Mouse (Mus musculus): Measurements from ENCODE around the gene Lst1.

Gene Lst1

DNA sequence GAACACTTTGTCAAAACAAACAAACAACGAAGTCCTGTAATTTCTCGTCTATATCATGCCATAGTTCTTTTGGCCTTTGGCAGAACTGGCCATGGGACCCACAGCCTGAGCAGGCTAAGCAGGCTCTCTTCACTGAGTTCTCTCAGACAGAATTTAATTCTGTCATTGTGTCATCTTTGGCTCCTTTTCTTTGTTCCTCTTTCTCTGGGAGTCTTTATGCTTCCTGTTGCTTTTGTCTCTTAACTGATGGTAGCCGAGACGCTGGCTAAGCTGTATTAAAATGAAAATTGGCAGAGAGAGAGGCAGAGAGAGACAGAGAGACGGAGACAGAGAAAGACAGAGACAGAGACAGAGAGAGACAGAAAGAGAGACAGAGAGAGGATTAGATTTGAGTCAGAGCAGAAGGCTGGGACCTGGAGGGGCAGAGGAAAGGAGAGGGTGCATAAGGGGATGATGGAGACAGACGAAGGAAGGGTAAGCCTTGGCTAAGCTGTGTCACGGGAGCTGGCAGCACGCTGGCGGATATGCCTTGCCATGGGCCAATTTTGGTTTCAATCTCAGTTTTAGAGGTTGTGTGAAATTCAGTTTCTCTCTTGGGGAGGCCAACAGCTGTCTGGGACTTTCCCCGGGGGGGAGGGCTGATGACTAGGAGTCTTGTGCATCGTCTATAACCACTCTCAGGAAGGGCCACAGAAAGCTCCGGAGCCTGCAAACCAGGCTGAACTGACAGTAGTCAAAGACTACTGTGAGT, 21.7 kb upstream of the Lst1 start:
- no peak for DNase-seq (ENCODE audit: low read depth)

DNA sequence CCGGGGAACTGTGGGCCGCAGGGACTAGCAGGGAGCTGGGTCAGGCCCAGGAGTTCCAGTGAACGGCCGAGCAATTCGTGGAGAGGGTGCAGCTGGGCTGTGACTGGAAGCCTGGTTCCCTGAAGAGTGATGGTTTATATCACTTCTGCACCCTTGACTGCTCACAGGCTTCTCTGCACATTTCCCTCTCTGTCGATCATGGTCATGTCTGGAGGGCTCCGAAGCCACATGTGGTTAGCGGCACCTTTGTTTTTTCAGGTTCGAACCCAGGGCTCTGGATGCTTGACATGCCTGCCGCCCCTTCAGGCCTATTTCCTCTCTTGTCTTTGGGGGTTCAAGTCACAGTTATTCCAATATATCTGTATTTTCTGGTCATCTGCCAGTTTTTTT, 17.1 kb upstream of the Lst1 start:
- no peak for DNase-seq (ENCODE audit: low read depth)

DNA sequence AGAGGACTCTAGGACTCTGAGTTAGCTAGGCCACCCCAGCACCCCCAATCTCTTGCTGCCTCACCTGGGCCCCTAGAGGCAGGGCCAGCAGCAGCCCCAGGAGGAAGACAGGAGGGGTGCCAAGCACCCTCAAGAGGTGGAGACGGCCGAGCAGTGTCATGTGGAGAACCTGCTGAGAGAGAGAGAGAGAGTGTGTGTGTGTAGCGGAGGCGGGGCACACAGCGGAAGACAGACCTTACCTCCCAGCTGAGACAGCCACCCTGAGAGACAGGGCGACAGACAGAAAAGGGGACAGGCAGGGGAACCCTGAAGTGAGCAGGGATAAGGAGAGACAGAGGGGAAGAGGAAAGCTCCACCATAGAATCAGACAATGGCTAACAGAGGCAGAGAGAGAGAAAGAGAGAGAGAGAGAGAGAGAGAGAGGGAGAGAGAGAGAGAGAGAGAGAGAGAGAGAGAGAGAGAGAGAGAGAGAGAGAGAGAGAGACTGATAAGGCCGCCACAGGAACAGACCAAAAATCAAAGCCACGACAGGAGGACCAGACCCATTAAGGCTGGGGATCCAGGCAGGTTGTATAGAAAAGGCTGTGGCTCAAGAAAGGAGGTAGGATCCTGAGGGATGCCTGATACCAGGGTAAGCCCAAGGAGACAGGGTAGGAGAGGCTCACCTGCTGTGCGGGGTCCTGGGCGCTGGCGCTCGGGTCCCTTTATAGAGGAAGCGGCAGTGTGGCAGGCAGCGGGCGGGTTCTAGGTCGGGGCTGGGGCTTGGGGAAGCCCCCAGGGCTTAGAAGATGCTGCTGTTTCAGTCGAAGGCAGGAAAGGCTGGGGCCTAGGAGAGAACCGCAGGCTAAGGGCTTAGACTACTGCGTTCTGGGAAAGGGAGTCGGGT, 16.5 kb upstream of the Lst1 start, which contains the start of gene Lta:
TSS of gene Lta (minus strand) at position 858 of the 886 bp plus-strand sequence.
- no peak for DNase-seq (ENCODE audit: low read depth)

DNA sequence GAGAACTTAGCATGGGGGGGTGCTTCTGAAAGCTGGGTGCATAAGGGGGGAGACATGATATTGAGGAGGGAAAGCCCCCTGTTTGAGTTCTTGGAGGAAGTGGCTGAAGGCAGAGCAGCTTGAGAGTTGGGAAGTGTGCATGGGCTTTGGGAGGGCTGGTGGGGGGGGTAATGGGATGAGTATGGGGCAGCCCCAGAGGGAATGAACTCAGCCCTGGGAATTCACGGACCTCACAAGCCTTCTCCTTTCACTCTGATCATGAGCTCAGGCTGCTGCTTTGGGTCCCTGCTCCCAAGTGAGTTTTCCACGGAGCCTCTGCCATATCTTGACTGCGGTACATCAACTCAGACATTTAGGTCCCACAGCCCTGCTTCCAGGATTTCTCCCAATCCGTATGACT, 14.2 kb upstream of the Lst1 start:
- no peak for DNase-seq (ENCODE audit: low read depth)

DNA sequence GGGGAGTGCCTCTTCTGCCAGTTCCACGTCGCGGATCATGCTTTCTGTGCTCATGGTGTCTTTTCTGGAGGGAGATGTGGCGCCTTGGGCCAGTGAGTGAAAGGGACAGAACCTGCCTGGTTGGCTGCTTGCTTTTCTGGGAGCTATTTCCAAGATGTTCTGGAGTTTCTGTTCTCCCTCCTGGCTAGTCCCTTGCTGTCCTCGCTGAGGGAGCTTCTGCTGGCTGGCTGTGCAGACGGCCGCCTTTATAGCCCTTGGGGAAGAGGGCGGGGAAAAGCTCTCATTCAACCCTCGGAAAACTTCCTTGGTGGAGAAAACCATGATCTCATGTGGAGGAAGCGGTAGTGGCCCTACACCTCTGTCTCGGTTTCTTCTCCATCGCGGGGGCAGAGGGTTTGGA, 13.5 kb upstream of the Lst1 start, which contains the start of gene Tnf:
TSS of gene Tnf (minus strand) at position 221 of the 400 bp plus-strand sequence.
- no peak for DNase-seq (ENCODE audit: low read depth)

DNA sequence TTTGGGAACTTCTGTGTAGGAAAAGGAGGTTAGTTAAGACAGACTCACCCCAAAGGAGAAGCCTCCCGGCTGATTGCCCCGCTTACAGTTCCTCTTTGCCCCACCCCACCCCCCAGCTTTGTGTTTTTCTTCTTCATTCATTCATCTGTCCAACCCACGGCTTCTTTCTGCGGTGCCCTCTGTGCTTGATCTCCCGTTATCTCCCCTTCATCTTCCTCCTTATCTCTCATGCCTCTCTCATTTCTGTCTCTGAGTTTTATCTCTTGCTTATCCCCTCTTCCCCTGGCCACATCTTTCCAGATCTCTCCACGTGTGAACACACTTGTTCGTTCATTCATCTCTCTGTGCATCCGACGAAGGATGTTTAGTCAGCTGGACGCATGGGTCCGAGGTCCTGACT, 12.9 kb upstream of the Lst1 start:
- no peak for DNase-seq (ENCODE audit: low read depth)

DNA sequence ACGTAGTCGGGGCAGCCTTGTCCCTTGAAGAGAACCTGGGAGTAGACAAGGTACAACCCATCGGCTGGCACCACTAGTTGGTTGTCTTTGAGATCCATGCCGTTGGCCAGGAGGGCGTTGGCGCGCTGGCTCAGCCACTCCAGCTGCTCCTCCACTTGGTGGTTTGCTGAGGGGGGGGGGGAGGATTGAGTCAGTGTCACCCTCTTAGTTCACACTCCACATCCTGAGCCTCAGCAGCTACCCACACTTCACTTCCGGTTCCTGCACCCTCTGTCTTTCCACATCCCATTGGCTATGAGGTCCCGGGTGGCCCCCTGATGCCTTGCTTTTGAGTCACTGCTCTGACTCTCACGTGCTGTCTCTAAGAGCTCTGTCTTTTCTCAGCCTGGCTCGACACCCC, 12.2 kb upstream of the Lst1 start:
- DNase-seq (ENCODE audit: low read depth) = peak; percentile 52

DNA sequence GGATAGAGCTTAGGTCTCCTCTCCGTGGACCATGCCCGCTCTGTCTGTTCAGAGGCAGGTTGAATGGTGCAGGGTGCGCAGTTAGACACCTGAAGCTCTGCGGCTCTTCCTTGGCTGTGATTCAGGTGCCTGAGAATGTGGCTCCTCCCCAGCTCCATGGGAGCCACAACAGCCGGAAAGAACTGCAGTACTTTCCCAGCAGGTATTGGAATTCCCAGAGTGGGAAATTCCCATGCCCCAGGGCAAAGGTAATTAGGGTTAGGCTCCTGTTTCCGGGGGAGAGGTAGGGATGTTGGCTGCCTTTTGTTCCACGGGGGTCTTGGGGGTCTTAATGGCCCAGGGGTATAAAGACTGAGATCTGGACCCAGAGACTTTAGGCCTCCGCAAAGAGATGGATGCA, 10.7 kb upstream of the Lst1 start:
- no peak for DNase-seq (ENCODE audit: low read depth)

DNA sequence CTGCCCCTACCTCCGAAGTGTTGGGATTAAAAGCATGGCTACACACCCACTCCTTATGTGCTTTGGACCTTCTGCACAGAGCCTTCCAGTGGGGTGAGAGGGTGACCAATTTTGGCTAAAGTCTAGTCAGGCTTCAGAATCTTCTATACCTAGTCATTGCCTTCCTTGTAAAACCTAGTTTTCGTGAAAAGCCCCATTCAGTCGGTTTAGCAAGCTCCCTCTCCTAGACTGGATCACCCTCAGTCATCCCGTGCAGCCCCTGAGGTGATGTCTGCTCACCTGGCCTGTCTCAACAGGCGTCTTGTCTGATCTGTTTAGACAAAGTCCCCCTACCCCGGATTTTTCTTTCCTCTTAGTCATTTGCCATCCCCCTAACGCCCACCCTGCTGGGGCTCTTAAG, 9.8 kb upstream of the Lst1 start:
- DNase-seq (ENCODE audit: low read depth) = no peak

DNA sequence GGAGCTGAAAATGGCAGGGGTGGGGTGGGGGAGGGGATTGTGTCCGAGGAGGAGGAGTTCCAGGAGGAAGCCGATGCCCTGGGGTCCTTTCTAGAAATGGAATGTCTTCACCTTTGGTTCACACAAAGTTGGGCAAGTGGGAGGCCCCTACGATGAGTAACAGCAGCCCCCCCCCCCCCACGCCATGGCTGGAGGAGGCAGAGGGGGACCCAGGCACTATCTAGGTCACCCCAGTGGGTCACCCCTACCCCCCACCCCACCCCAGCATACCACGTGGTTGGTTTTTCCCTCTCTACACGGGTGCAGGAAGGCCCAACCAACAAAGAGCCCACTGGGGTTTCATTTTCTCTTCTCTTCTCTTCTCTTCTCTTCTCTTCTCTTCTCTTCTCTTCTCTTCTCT, 8.9 kb upstream of the Lst1 start:
- DNase-seq (ENCODE audit: low read depth) = no peak

DNA sequence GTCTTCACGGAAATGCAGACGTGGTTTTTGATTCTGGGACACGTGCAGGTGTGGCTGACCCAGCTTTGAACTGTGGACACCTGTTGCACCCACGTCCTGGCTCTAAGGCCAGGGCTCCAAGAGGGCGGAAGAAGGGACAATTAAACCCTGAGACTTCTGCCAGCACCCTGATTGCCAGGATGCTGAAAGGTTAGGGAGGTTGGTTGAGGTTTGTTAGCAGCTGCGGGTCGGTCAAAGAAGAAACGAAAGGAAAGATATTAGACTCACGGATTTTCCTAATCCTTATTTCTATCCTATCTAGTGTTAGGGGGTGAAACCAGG, 8.0 kb upstream of the Lst1 start:
- DNase-seq (ENCODE audit: low read depth) = no peak

DNA sequence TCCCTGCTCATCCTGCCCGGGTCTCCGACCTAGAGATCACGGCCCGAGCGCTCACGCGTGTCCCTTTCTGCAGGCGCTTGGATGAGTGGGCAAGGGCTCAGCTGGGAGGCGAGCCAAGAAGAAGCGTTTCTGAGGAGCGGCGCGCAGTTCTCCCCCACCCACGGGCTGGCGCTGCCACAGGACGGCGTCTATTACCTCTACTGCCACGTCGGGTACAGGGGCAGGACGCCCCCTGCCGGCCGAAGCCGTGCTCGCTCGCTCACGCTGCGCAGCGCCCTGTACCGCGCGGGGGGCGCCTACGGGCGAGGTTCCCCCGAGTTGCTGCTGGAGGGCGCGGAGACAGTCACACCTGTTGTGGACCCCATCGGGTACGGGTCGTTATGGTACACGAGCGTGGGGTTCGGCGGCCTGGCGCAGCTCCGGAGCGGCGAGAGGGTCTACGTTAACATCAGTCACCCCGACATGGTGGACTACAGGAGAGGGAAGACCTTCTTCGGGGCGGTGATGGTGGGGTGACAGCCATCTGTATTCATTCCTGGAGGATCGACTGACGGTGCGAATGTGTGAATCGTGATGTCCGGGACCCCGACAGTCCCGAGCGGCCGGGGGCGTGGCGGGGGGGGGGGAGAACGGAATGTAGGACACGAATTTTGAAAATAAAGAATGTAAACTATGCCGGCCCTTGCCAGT, 7.5 kb upstream of the Lst1 start:
- DNase-seq (ENCODE audit: low read depth) = peak; percentile 39

DNA sequence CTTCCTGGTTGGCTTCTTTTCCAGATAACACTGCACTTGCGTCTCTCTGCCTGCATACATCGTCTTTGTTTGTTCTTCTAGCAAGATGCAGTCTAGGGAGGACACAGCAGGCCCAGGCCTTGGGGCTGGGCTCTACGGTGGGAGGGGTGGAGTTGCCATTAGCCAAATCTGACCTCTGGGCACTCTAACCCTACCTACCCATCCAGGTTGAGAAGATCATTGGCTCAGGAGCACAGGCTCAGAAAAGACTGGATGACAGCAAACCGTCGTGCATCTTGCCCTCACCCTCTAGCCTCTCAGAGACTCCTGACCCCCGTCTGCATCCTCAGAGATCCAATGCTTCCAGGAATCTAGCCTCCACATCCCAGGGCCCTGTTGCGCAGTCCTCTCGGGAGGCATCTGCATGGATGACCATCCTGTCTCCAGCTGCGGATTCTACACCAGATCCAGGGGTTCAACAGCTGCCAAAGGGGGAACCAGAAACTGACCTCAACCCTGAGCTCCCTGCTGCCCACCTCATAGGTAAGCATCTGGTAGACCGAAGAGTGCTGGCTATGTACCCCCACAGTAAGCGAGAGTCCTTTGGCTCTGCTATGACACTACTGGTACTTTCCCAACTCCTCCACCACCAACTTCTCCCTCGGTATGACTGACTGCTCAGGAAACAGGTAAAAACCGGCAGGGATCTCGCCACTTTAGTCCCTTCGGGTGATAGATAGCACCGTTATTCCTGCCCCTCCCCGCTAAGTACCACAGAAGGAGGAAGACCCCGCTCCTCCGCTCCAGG, 6.8 kb upstream of the Lst1 start:
- no peak for DNase-seq (ENCODE audit: low read depth)

DNA sequence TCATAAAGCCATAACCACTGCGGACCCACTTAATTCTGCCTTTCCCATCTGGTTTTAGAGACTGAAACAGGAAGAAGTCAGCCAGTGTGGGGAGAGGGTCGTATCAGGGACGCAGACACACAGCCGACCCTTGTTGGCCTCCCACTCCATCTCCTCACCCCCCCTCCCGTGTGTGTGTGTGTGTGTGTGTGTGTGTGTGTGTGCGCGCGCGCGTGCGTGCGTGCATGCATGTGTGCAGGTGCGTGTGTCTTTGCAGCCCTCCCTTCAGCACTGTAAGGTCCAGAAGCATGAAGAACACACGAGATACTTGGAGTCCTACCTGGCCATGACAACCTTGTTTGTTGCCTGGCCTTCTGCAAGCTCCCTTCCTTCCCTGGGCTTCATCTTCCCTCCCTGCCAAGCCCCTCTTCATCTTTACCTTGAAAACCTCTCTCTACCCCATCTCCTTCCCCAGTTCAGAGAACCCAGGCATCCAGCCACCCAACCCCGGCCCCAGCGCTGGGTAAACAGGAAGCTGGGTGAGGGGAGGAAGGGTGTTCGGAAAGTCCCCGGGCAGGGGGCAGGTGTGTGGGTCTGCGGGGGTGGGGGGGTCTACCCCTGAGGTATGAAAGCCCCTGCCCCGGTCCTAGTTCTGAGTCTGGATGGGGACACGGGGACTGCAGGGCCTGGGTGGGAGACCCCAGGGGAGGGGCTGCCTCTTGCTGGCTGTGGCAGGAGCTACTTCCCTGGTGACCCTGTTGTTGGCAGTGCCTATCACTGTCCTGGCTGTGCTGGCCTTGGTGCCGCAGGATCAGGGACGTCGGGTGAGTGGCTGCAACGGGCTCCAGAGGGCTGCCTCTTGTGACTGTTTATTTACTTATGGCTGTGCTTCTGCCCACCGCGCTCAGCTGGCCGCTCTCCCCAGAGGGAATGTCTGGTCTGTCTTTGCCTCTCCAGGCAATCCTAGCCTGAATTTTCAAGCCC, 5.9 kb upstream of the Lst1 start, which contains the start of gene Ltb:
TSS of gene Ltb (plus strand) at position 559 of the 963 bp plus-strand sequence.
- no peak for DNase-seq (ENCODE audit: low read depth)

DNA sequence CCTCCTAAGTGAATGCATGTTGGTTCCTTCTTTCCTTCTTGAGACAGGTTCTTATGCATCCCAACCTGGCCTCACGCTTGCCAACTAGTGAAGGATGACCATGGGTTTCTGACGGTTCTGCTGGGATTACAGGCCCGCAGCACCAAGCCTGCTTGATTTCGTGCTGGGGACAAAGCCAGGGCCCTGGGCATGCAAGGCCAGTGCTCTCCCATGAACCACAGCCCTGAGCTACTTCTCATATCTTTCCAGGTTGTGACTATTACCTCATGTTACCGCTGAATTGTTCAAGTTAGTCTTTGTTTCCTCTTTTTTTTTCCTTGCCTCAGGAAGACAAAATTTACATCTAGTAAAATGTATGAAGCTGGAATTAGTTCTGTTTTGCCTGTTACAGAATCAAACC, 4.7 kb upstream of the Lst1 start:
- peak; percentile 29 for DNase-seq (ENCODE audit: low read depth)

DNA sequence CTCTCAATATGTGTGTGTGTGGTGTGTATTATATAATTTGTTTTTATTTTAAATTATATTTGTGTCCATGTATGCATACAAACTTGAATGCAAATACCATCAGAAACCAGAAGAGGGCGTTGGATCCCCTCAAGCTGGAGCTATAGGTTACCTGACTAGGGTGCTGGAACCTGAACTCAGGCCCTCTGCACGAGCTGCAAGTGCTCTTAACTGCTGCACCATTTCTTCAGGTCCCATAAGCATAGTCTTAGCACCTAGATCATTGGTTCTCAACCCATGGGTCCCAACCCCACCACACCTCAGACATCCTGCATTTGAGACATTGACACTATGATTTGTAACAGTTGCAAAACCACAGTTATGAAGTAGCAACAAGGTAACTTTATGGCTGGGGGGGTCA, 3.5 kb upstream of the Lst1 start:
- DNase-seq (ENCODE audit: low read depth) = no peak

DNA sequence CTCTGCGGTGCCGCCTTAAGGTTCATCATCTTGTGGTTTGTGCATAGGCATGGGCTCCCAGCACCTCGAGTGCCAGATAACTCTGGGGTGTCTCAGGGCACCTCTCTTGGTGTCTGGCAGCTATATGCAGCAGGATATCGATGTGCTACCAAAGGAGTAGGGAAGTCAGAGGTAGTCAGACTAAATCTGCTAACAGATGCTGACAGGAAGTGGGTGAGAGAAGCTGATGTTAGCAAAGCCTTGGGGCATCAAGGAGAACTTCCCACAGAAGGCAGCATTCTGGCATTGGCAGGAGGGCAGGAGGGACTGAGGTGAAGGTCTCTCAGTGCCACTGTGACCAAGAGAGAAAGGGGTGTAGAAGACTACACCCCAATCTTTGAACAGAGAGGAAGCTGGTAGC, 1.9 kb upstream of the Lst1 start:
- DNase-seq (ENCODE audit: low read depth) = no peak

DNA sequence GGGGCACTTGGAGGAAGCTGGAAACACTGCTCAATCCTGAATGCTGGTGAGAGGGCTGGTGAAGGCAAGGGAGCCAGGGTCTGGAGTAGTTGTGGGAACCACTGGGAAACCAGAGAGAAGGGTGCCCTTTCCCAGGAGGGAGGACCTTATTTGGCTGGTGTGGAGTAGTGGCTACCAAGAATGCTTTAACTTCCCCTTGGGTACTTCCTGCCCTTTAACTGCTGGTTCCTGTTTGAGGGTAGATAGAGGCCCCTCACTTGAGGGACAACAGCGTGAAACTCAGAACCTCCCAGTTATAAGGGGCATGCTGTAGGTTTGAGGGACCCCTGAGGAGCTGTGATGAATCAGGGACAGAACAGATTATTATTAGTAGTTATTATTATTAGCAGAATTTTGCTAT, 947 bp upstream of the Lst1 start:
- no peak for DNase-seq (ENCODE audit: low read depth)

DNA sequence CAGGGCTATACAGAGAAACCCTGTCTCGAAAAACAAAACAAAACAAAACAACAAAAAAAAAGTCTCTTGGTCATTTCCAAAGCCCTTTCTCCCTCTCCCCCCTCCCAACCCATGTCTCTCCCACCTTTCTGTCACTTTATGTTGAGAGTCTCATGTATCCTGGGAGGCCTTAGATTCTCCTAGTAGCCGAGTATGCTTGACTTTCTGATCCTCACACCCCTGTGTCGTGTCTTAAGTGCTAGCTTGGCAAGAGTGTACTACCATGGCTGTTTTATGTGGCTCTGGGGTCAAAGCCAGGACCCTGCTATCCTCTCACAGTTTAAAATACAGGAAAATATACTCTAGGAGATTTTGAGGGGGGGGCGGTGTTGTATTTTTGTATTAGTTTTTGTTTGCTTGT, 894 bp downstream of the Lst1 start:
- DNase-seq (ENCODE audit: low read depth) = no peak

DNA sequence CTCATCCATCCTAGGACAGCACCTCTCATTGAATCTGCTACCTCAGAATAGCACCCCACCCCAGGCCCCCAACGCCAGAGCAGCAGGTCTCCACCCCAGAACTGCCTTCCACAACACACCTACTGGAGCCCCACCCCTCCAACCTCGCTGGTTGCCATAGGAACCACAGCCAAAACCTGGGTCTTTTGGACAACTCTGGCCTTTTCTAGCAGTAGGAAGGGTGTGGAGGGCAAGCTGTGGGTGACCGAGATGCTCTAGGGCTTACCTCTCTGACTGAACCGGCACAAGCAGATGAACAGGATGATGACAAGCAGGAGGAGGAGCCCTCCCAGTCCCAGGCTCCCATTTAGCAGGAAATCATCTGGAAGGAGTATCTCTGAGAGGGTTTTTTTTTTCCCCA, 1.6 kb downstream of the Lst1 start:
- peak; percentile 55 for DNase-seq (ENCODE audit: low read depth)
